Mouse (Mus musculus) heart, embryonic 12.5 days (tissue): ENCODE data around the gene Ppp1r3d. TPM values are rescaled to one million over a fixed set of nuclear protein-coding genes. Genes with fewer than 3 reads are reported as not detected.

Experiments
- ATAC-seq: fragments of 200-750 bp; cut with Nextera tagmentation; 2 replicates; pipeline ENCODE4 v1.8.0; 2017; ENCODE audit warnings: moderate TSS enrichment, moderate library complexity; ENCODE audit not compliant: insufficient number of reproducible peaks, low FRiP score
- H3K27ac ChIP-seq: fragments of 300-500 bp; sonication (generic); 2 replicates; pipeline ENCODE4 v1.5.1; 2016; ENCODE audit warnings: mild to moderate bottlenecking, moderate library complexity; ENCODE audit not compliant: poor library complexity, severe bottlenecking
- H3K27me3 ChIP-seq: fragments of 300-500 bp; sonication (generic); replicated peaks from 2 replicates; pipeline ENCODE4 v1.6.1; 2016; ENCODE audit warnings: mild to moderate bottlenecking, moderate library complexity
- H3K36me3 ChIP-seq: fragments of 300-500 bp; sonication (generic); 2 replicates; pipeline ENCODE4 v1.6.1; 2016; ENCODE audit warnings: mild to moderate bottlenecking, moderate library complexity
- H3K4me1 ChIP-seq: fragments of 300-500 bp; sonication (generic); replicated peaks from 2 replicates; pipeline ENCODE4 v1.6.1; 2016; ENCODE audit warnings: mild to moderate bottlenecking
- H3K4me2 ChIP-seq: fragments of 300-500 bp; sonication (generic); 2 replicates; pipeline ENCODE4 v1.6.1; 2016; ENCODE audit warnings: mild to moderate bottlenecking, moderate library complexity
- H3K4me3 ChIP-seq: fragments of 300-500 bp; sonication (generic); 2 replicates; pipeline ENCODE4 v1.5.1; 2016; ENCODE audit warnings: mild to moderate bottlenecking
- H3K9ac ChIP-seq: fragments of 300-500 bp; sonication (generic); 2 replicates; pipeline ENCODE4 v1.6.1; 2016; ENCODE audit warnings: mild to moderate bottlenecking, moderate library complexity
- H3K9me3 ChIP-seq: fragments of 300-500 bp; sonication (generic); replicated peaks from 2 replicates; pipeline ENCODE4 v1.6.1; 2016; ENCODE audit warnings: mild to moderate bottlenecking, moderate library complexity
- WGBS: fragments of 180-500 bp; shearing (Covaris S2); methylation state at CpG from one replicate; pipeline ENCODE4 v1.1.7; 2016; 5-methylcytosine and 5-hydroxymethylcytosine counted together
- polyA plus RNA-seq: library from polyadenylated mRNA; unstranded; fragments of >200 nt; fragmentation: Nextera tagmentation; extraction: Ambion mirVana; gene quantifications from 2 replicates; pipeline ENCODE4 v1.2.1, GENCODE M21; 2016

The Ppp1r3d gene
- polyA plus RNA-seq = 23.1 and 24.3 TPM in 2 replicates

DNA sequence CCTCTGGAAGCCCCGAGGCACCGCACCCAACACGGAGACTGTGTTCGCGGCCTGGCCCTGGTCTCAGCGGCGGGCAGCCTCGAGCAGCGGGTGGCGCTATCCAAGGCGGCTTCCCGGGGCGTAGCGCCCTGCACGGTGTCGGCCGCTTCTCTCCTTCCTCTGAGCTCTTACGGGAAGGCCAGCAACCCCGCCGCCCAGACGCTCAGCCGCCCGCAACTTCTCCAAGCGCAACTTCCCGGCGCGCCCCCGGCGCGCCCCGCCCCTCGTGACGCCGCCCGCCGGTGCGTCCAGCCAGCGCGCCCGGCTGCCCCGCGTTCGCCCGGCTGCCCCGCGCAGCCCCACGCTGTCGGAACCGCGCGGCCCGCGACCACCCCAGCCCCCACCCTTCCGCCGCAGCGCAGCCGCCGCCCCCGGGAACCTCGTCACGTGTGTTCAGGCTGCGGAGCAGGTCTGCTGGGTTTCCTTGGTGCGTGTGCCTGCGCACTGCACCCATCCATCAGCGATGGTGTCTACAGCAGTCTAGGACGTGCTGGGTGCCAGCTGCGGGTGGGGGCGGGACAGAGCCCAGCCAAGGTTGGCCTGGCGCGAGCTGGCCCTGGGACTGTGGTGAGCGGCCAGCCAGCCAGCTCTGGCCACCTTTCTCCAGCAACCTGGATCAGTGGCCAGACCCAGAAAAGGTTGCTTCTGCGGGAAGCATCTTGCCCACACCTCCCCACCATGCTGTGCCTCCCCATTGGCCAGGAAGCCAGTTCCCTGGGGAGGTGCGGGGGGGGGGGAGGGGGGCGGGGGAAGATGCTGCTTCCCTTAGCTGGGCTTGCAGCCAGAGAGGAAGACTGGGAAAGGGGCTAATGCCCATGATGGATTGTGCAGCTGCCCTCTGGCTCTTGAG is at the start of gene Ppp1r3d, which contains the start of gene Fam217b:
Gene Ppp1r3d, minus strand, starts transcription at position 212 of the 889 bp plus-strand sequence.
Gene Fam217b, plus strand, starts transcription at position 264 of the 889 bp plus-strand sequence.
- Histone ChIP-seq H3K27me3 (peaks cover 9% of the 10 kb centered on the region; the same call in 1 of the 2 replicates), H3K27ac (peak within 1 kb of the TSS; percentile 90), H3K9ac (peak within 1 kb of the TSS; percentile 82), H3K9me3 (no peaks in the 10 kb centered on the region; the same call in 1 of the 2 replicates), H3K36me3 (peaks cover 20% of the 10 kb centered on the region), H3K4me3 (peak within 1 kb of the TSS; percentile 64), H3K4me1 (peaks cover 53% of the 10 kb centered on the region), H3K4me2 (peak within 1 kb of the TSS; percentile 99)
- WGBS = 2% methylated on average over 65 of the region's 74 CpGs
- ATAC-seq = peak; percentile 66

DNA sequence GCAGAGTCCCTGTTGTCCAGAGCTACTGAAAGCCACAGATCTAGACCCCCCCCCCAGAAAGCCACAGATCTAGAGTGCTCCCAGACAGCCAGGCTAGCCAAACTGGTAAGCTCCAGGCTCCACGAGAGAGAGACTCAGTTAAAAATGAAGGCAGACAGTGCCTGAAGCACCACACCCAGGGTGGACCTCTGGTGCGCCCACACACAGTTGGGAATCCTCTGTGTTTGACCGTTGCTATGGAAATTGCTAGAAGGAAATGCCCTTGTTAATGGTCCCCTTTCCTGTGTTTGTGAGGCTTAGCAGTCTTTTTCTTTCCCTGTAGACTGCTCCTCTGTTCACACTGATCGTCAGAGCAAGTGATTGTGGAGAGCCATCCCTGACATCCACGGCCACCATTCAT is 46.1 kb upstream of the Ppp1r3d start:
- 60% methylated on average over 5 of the region's 5 CpGs for WGBS
- H3K36me3 ChIP-seq = no peaks in the 10 kb centered on the region
- H3K4me2 ChIP-seq = no peak overlapping the region

DNA sequence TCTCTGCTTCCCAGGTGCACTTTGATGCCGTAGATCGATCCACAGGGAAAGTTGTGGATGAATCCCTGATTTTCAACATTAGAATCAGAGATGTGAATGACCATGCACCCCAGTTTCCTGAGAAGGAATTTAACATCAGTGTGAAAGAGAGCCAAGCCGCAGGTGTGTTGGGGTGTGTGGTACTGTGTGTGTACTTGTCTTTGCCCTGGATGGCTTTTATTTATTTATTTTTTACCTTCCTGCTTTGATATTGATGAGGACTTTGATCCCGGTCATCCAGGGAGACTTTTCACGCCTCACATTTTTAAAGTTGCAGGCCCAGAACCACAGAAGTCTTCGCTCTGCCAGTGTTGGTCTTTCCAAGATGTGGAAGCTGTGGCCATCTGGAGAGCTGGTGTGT is 43.1 kb upstream of the Ppp1r3d start:
- H3K27ac ChIP-seq = no peak overlapping the region
- WGBS = 87% methylated on average over 6 of the region's 6 CpGs
- no peak overlapping the region for H3K4me3 ChIP-seq
- ATAC-seq = no peak
- no peak overlapping the region for H3K9ac ChIP-seq
- no peak overlapping the region for H3K4me2 ChIP-seq
- no peaks in the 10 kb centered on the region for H3K36me3 ChIP-seq
- 0 out of 2 replicates have a peak, but pooled peaks cover 3% of the 10 kb centered on the region for H3K4me1 ChIP-seq
- H3K27me3 ChIP-seq = no peaks in the 10 kb centered on the region
- H3K9me3 ChIP-seq = no peaks in the 10 kb centered on the region; the same call in none of the 2 replicates

More for the DNA sequence above, 46.1 kb upstream of the Ppp1r3d start:
- no peaks in the 10 kb centered on the region for H3K27me3 ChIP-seq
- peaks cover 2% of the 10 kb centered on the region for H3K9me3 ChIP-seq
- no peaks in the 10 kb centered on the region for H3K4me1 ChIP-seq
- ATAC-seq = no peak
- no peak overlapping the region for H3K9ac ChIP-seq
- H3K4me3 ChIP-seq = no peak overlapping the region
- no peak overlapping the region for H3K27ac ChIP-seq

DNA sequence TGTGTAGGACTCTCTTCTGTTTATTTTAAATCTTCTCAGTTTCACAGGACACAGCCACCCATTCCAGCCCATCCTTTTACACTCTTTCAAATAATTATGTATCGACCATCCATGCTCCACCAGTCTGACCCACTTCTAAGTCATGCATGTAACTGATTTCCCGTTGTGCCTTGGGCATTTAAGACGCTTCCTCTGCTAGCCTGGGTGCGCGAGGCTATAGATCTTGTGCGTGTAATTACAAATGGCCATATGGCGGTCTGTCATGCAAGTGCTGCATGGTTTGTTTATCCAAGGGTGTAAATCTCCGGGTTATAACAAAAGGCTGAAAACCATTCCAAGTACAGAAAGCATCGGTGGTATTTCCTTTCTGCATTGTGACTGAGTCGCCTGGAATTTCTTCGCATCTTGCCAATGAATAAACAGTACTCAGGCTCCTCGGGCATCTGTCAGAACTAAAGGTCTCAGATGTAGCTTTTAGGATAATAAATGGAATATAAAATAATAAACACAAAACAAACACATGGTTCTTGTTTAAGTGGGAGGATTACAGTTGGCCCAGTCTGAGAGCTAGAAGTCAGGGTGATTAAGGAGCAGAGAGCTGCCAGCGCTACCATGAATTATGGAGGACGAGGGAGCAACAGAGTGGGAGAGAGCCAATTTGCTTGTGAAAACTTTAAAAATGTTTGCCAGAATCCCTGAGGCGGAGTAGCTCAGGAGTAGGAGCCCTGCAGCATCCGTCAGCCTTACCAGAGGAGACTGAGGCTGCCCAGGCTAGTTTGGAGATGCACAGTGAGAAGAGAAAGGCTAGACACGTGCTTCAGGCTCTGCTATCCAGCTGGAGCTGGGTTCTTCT is 40.6 kb upstream of the Ppp1r3d start:
- peak; percentile 29; the same call in 1 of the 2 replicates for ATAC-seq
- no peak overlapping the region for H3K4me2 ChIP-seq
- no peaks in the 10 kb centered on the region for H3K27me3 ChIP-seq

DNA sequence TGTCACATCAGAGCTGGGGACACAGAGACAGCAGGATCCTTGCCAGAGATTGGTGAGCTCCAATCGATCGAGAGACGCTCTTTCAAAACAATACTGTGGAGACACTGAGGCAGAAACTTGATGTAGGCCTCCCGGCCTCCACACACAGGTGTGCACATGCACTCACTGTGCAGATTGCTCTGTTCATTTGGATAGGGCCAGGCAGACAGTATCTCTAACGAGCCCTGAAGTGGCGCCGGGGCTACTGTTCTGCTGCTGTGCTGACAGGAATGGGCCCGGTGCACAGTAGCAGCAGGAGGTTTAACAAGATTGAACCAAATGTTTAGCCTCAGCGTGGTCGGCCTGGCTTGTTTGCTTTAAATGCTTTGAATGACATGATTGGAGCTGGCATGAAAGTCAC is 36.7 kb upstream of the Ppp1r3d start:
- Histone ChIP-seq H3K9me3 (no peaks in the 10 kb centered on the region), H3K4me3 (no peak overlapping the region), H3K36me3 (no peaks in the 10 kb centered on the region), H3K27me3 (no peaks in the 10 kb centered on the region), H3K9ac (no peak overlapping the region), H3K4me1 (0 out of 2 replicates have a peak, but pooled peaks cover 3% of the 10 kb centered on the region), H3K27ac (no peak overlapping the region), H3K4me2 (no peak overlapping the region)
- ATAC-seq = no peak
- WGBS = 57% methylated on average over 10 of the region's 10 CpGs

More for the DNA sequence above, 40.6 kb upstream of the Ppp1r3d start:
- no peak overlapping the region for H3K4me3 ChIP-seq
- 0 out of 2 replicates have a peak, but pooled peaks cover 3% of the 10 kb centered on the region for H3K4me1 ChIP-seq
- 54% methylated on average over 17 of the region's 17 CpGs for WGBS
- H3K9ac ChIP-seq = no peak overlapping the region
- H3K9me3 ChIP-seq = no peaks in the 10 kb centered on the region
- H3K27ac ChIP-seq = no peak overlapping the region
- H3K36me3 ChIP-seq = no peaks in the 10 kb centered on the region

DNA sequence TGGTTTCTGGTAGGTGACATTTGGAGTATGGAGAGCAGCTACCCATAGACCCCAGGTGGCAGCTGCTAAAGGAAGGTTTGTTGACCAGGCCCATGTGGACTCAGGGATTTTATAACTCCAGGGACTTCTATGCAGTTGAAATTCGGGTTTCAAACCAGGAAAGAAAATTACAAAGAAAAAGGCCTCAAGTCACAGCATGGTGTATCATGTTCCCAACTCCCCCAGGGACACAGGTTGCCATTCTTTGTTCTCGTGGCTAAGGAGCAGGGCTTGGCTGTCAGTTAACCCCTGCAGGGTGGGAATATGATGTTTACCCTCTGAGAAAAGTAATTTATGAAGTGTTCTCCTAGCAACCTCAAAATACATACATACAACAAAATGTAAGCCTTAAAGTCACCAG is 36.0 kb upstream of the Ppp1r3d start:
- H3K4me2 ChIP-seq = no peak overlapping the region
- ATAC-seq = no peak
- no peak overlapping the region for H3K4me3 ChIP-seq
- H3K9ac ChIP-seq = no peak overlapping the region
- no peaks in the 10 kb centered on the region for H3K27me3 ChIP-seq
- no peaks in the 10 kb centered on the region for H3K9me3 ChIP-seq
- no peak overlapping the region for H3K27ac ChIP-seq
- H3K4me1 ChIP-seq = 0 out of 2 replicates have a peak, but pooled peaks cover 2% of the 10 kb centered on the region
- no peaks in the 10 kb centered on the region for H3K36me3 ChIP-seq
- 28% methylated on average over 2 of the region's 2 CpGs for WGBS

DNA sequence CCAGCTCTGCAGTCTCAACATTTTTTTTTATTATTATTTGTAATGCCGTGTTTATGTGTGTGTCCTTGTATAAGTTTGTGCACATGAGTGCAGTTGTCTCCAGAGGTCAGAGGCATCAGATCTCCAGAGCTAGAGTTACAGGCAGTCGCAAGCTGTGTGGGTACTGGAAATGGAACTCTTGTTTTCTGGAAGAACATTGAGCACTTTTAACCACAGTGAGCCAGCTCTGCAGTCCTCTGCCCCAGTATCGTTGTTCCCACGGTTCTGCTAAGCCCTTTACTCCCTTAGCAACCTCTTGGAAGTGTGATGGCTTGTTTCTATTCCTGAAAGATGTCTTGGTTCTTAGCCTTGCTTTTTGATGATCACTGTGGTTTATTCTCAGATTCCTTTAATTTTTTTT is 35.1 kb upstream of the Ppp1r3d start:
- Histone ChIP-seq H3K4me3 (no peak overlapping the region), H3K36me3 (no peaks in the 10 kb centered on the region), H3K4me2 (no peak overlapping the region), H3K9me3 (no peaks in the 10 kb centered on the region), H3K27me3 (no peaks in the 10 kb centered on the region), H3K9ac (no peak overlapping the region), H3K4me1 (no peaks in the 10 kb centered on the region), H3K27ac (no peak overlapping the region)
- WGBS = 86% methylated on average over 4 of the region's 4 CpGs
- ATAC-seq = no peak

DNA sequence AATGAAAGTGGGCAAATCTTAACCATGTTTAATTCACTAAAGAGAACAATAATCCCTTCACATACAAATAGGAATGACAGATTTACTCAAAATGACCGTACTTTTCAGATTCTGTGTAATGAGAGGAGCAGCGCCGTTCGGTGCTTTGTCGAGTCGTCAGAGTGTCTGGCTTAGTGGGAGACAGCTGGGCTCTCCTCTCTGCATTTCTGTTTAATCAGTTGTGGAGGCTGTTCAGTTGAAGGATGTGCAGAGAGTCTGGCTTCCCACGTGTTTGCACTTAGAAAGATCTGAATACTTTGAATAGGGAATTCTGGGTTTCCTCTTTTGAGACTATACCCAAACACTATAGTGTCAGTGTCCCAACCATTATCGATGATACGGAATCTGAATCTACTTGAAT is 23.0 kb upstream of the Ppp1r3d start:
- Histone ChIP-seq H3K4me1 (no peaks in the 10 kb centered on the region), H3K36me3 (no peaks in the 10 kb centered on the region), H3K27me3 (no peaks in the 10 kb centered on the region), H3K27ac (no peak overlapping the region), H3K4me2 (no peak overlapping the region), H3K9me3 (no peaks in the 10 kb centered on the region), H3K4me3 (no peak overlapping the region), H3K9ac (no peak overlapping the region)
- 58% methylated on average over 9 of the region's 9 CpGs for WGBS
- ATAC-seq = no peak

DNA sequence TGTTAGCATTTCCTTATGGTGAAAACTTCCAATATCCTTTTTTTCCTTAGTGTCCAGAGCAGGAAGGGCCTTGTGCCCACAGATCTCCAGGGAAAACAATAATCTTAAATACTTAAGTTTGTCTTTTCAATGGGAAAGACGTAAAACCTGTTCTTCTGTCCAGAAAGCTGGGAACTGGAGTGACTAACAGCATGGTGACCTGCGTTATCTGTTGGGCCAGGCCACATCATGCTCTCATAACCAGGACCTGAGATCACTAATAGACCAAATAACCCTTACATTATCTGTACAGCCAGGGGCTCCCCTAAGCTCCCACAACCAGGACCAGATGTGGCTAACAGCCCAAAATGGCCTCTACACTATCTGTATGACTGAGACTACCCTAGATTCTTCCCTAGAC is 19.6 kb upstream of the Ppp1r3d start:
- WGBS = 70% methylated on average over 2 of the region's 2 CpGs
- ATAC-seq = no peak
- H3K9me3 ChIP-seq = no peaks in the 10 kb centered on the region

DNA sequence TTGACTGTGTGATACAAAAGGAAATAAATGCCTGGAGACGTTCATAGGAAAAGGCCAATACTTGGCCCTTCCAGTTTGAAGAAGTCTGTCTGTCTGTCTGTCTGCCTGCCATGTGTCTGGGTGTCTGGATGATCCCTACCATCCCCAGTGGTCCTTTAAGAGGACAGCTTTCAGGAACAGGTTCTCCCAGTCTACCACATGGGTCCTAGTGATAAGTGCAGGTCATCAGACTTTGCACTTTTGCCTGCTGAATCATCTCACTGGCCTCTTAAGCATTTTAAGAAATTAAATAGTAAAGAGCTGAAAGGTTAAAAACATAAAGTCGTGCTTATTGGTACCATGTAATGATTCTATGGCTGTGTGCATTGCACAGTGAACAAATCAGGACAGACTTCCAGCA is 19.2 kb upstream of the Ppp1r3d start:
- no peak overlapping the region for H3K4me2 ChIP-seq
- H3K4me3 ChIP-seq = no peak overlapping the region
- H3K9ac ChIP-seq = no peak overlapping the region
- H3K36me3 ChIP-seq = no peaks in the 10 kb centered on the region
- H3K27me3 ChIP-seq = no peaks in the 10 kb centered on the region
- H3K4me1 ChIP-seq = 0 out of 2 replicates have a peak, but pooled peaks cover 4% of the 10 kb centered on the region
- no peak overlapping the region for H3K27ac ChIP-seq
- 65% methylated on average over 2 of the region's 2 CpGs for WGBS
- H3K9me3 ChIP-seq = no peaks in the 10 kb centered on the region
- no peak for ATAC-seq

More for the DNA sequence above, 19.6 kb upstream of the Ppp1r3d start:
- Histone ChIP-seq H3K4me1 (0 out of 2 replicates have a peak, but pooled peaks cover 4% of the 10 kb centered on the region), H3K36me3 (no peaks in the 10 kb centered on the region), H3K4me2 (no peak overlapping the region), H3K9ac (no peak overlapping the region), H3K27me3 (no peaks in the 10 kb centered on the region), H3K27ac (no peak overlapping the region), H3K4me3 (no peak overlapping the region)

DNA sequence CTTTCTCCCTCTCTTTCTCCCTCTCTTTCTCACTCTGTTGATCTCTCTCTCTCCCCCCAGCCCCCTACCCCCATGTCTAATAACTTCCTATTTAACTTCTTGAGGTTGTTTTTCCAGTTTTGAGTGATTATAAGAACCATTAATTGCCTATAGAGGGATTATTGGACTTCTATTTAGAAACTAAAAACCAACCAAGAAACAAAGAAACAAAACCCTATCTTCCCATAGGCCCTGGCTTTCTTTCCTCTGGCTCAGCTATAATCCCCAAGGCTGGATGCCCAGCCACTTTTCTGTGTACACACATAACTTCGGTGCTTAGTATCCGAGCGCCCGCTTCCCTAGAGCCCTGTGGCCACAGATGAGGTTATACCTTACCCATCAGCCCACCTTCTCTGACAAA is 16.0 kb upstream of the Ppp1r3d start, which contains the start of gene Cdh26:
Gene Cdh26, plus strand, starts transcription at position 301 of the 400 bp plus-strand sequence.
- Histone ChIP-seq H3K27me3 (no peaks in the 10 kb centered on the region), H3K9me3 (no peaks in the 10 kb centered on the region), H3K4me2 (no peak within 1 kb of the TSS), H3K4me3 (no peak within 1 kb of the TSS), H3K27ac (no peak within 1 kb of the TSS), H3K36me3 (no peaks in the 10 kb centered on the region), H3K4me1 (0 out of 2 replicates have a peak, but pooled peaks cover 4% of the 10 kb centered on the region), H3K9ac (no peak within 1 kb of the TSS)
- ATAC-seq = no peak
- 85% methylated on average over 4 of the region's 4 CpGs for WGBS
